Mouse (Mus musculus) heart, postnatal 0 days (tissue): ENCODE measurements around the gene Ahcyl2.

Experiments used
- CTCF ChIP-seq: IDR thresholded peaks from 2 replicates; pipeline ENCODE4 v1.5.1; 2016; ENCODE audit warnings: antibody characterized with exemption, control low read depth, low read depth
- EP300 ChIP-seq: IDR thresholded peaks from 2 replicates; pipeline ENCODE4 v1.6.1; 2016; ENCODE audit warnings: antibody characterized with exemption, low read depth

DNA sequence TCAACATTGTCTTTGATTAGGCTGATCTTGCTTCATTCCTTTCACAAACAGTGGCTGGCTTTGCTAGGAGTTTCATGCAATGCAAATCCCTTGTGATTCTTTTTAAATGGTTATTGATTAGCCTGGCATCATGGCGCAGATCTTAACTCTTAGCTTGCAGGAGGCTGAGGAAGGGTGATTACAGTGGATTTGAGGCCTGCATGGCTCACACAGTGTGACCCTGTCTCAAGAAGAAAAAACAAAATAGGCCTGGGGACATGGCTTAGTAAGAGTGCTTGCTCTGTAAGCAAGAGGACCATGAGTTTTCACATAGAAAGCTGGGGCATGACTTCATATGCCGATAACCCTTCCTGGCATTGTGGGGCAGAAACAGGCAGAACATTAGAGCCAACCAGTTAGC lies 47.8 kb downstream of the Ahcyl2 start:
- TF ChIP-seq CTCF (no peak), EP300 (no peak)
